Mouse (Mus musculus) cortical plate, adult 2 months (tissue): Measurements from ENCODE around the gene Upk3b. TPM values are rescaled to one million over a fixed set of nuclear protein-coding genes. Genes with fewer than 3 reads are reported as not detected.
"Not testable (repeated sequence)": the region's sequence is repeated elsewhere in the genome, so short reads cannot be mapped to it uniquely, and the experiment has no call there.

Experiments used
- H3K27ac ChIP-seq: fragments of 200-500 bp; 2 replicates; pipeline ENCODE4 v1.5.1; 2012; ENCODE audit warnings: low read length, control low read depth, inconsistent platforms; ENCODE audit not compliant: insufficient read depth
- H3K4me1 ChIP-seq: fragments of 200-500 bp; 2 replicates; pipeline ENCODE4 v1.6.1; 2011; ENCODE audit warnings: low read length; ENCODE audit not compliant: control insufficient read depth, insufficient read depth
- H3K4me3 ChIP-seq: fragments of 200-500 bp; 2 replicates; pipeline ENCODE4 v1.5.1; 2011; ENCODE audit warnings: mild to moderate bottlenecking, low read length, control low read depth; ENCODE audit not compliant: insufficient read depth
- CTCF ChIP-seq: fragments of 200-500 bp; IDR thresholded peaks from 2 replicates; pipeline ENCODE4 v1.5.1; 2011; ENCODE audit warnings: mild to moderate bottlenecking, control low read depth, low read length; ENCODE audit not compliant: insufficient read depth; ENCODE audit errors: extremely low read depth
- POLR2A ChIP-seq: fragments of 200-500 bp; IDR thresholded peaks from 2 replicates; pipeline ENCODE4 v1.6.1; 2011; ENCODE audit warnings: mild to moderate bottlenecking, low read length, control low read depth; ENCODE audit not compliant: insufficient read depth; ENCODE audit errors: extremely low read depth
- polyA plus RNA-seq: library from polyadenylated mRNA; depleted of rRNA; stranded (reverse); fragments of >200 nt; gene quantifications from 2 replicates; pipeline ENCODE4 v1.2.3, GENCODE M21; 2012

Upk3b gene
- polyA plus RNA-seq, 1 experiment = not detected

DNA sequence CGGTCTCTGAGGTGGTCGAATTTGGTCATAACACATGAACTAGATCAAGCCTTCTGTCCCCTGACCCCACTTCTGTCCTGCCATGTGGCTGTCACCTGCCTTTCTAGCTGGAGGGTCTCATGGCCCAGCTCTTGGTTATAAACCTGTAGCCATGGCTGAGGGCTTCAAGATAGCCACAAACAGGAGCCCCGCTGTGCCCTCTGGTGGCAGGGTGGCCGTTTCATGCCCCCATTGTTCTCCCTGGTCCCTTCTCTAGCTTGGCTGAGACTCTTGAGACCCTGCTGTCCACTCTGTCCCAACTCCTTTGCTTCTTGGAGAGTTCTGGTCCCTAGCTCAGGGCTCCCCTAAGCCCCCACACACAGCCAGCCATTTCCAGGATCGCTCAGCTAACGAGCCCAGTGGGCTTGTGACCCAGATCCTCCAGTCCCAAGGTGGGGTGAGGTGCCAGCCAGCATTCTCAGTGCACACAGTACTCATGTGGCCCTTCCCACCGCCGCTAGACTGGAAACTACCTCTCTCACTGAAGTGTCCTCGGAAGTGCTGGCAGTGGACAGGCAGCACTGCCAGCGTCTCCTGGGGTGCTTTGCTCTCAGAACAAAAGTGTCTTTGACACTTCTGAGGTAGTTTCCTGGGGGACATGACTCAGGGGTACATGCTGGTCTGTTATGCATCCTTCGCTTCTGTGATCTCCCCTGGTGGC is 10.5 kb upstream of the Upk3b start:
- no peak overlapping the region for H3K27ac ChIP-seq
- TF ChIP-seq CTCF (0 out of 2 replicates have a peak, but pooled peaks have one; percentile 3), POLR2A (no peak)
- H3K4me1 ChIP-seq = no peaks in the 10 kb centered on the region
- H3K4me3 ChIP-seq = no peak overlapping the region

DNA sequence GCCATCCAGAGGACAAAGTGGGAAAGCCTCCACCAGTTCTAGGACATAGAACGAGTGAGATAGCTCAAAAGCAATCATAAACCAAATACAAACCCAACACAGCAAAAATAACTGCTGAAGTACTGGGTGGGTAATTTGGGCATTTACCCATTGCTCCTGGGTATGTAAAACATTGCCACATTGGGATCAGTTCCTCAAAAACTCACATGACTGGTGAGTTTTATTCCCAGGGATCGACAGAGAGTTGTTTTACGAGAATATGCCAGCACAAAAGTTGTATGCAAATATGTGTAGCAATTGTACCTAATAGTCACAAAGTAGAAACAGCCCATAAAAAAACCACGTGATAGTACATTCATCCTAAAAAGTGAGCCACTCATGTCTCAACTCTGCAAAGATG is 3.4 kb upstream of the Upk3b start:
- TF ChIP-seq CTCF = no peak
- TF ChIP-seq POLR2A = no peak
- no peak overlapping the region for H3K27ac ChIP-seq

DNA sequence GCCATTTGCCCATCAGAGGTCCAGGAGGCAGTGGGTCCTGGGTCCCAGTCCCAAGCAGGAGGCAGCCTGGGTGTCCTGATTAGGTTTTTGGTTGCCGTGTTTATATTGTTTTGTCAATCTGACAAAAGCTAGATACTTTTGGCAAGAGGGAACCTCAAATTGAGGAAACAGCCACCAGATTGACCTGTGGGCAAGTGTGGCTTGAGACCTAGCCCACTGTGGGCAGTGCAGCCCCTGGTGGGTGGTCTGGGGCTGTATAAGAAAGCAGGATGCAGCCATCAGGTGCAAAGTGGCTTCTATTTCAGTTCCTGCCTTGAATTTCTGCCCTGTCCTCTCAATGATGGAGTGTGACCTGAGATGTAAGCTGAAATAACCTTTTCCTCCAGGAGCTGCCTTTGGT is 3.0 kb upstream of the Upk3b start:
- Histone ChIP-seq H3K27ac (no peak overlapping the region), H3K4me3 (no peak overlapping the region), H3K4me1 (no peaks in the 10 kb centered on the region)
- no peak for TF ChIP-seq POLR2A
- no peak for TF ChIP-seq CTCF

More for the DNA sequence above, 3.4 kb upstream of the Upk3b start:
- Histone ChIP-seq H3K4me1 (no peaks in the 10 kb centered on the region), H3K4me3 (no peak overlapping the region)

DNA sequence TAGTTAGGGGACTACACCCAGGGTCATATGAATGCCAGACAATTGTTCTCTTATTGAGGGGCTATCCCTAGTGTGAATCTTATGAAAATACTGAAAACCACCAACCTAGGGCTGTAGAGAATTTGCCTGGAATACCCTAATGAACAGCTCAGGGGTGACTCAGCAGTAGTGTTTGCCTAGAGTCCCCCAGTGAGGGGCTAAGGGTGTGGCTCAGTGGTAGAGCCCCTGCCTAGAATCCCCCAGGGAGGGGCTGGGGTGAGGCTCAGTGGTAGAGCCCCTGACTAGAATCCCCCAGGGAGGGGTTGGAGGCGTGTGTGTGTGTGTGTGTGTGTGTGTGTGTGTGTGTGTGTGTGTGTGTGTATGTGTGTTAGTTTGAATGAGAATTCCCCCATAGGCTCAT is 1.6 kb upstream of the Upk3b start:
- TF ChIP-seq CTCF (no peak), POLR2A (no peak)
- H3K27ac ChIP-seq = no peak overlapping the region
- no peaks in the 10 kb centered on the region for H3K4me1 ChIP-seq
- no peak overlapping the region for H3K4me3 ChIP-seq

DNA sequence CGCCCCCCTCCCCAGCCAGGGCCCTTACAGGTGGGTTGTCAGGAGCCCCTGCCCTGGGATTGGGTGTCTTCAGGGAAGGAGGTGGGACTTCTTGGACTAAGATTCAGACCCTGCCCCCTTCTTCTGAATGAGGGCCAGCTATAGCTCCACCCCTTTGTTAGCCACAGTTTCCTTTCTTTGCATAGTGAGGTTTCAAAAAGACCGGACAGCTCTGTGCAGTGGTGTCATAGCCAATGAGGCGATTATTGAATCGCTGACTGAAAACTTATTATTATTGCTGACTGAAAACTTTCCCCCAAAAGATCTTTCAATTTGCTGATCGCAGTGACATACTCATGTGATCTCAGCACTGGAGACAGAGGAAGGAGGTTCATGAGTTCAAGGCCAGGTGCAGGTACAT is 1.9 kb downstream of the Upk3b start:
- Histone ChIP-seq H3K4me1 (no peaks in the 10 kb centered on the region), H3K27ac (no peak overlapping the region), H3K4me3 (no peak overlapping the region)
- TF ChIP-seq CTCF (no peak), POLR2A (no peak)

DNA sequence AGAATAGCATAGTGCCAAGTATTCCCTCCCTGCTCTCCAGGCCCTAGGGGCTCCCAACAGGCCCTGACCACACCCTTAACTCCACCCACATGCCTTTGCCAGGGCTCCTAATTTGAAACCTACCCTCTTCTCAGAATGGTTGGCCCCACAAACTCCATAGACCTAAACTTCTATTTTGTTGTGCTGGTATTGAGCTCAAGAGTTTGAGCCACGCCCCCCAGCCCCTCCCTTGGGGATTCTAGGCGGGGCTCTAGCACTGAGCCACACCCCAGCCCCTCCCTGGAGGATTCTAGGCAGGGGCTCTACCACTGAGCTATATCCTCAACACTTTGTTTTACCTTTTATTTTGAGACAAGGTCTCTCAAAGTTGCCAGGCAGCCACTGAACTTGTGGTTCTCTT is 3.0 kb downstream of the Upk3b start:
- TF ChIP-seq CTCF = no peak
- TF ChIP-seq POLR2A = no peak
- no peaks in the 10 kb centered on the region for H3K4me1 ChIP-seq
- H3K27ac ChIP-seq = no peak overlapping the region
- H3K4me3 ChIP-seq = no peak overlapping the region

DNA sequence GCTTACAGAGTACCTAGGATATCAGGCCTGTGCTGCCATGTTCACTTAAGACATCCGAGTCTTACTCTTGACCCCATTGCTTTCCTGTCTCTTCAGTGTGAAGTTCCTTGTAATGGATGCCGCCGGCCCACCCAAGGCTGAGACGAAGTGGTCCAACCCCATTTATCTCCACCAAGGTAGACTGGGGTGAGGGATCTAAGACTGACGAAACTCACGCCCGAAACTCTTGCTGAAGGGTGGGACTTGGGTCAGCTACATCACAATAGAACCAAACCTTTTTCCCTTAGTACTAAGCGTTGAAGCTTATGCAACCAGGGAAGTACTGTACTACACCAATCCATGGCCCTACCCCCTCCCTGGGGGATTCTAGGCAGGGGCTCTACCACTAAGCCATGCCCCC is 3.4 kb downstream of the Upk3b start:
- no peaks in the 10 kb centered on the region for H3K4me1 ChIP-seq
- no peak overlapping the region for H3K27ac ChIP-seq
- no peak overlapping the region for H3K4me3 ChIP-seq
- TF ChIP-seq CTCF (no peak), POLR2A (no peak)

DNA sequence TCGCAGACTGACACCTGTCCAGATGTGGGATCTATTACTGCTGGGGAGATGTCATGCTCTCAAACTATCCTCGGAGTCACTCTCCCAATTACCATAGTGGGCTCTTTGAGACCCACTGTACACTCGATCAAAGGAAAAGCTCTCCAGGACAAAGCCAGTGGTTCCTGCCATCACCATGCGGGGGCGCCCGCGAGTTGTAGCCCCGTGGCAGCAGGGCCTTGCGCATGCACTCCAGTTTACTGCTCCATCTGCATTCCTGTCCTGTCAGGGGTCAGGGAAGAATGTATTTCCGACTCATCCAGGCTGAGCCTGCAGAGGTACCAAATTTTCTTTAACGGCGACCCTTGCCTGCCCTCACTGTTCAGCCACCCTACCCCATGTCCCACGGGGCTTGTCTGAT is 6.6 kb downstream of the Upk3b start:
- TF ChIP-seq POLR2A = no peak
- TF ChIP-seq CTCF = no peak
- Histone ChIP-seq H3K4me1 (no peaks in the 10 kb centered on the region), H3K4me3 (no peak overlapping the region), H3K27ac (no peak overlapping the region)

DNA sequence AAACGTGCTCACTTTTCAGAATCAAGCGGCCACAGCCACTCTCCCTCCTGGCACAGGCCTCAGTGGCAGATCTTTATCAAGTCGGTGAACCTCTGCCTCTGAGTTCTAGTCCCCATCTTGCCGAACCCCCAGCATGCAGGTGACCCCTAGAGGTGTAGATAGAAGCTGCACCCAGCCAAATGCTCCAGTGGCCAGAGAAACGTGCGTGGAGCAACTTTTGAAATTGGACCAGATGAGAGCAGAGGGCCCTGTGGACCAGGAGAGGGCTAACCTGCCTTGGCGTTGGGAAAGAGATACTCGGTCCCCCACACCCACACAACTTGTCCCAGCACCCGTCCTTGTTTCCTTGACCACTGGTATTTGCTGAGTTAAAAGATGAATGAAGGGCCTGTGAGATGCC is 7.1 kb downstream of the Upk3b start:
- Histone ChIP-seq H3K27ac (no peak overlapping the region), H3K4me3 (no peak overlapping the region)

DNA sequence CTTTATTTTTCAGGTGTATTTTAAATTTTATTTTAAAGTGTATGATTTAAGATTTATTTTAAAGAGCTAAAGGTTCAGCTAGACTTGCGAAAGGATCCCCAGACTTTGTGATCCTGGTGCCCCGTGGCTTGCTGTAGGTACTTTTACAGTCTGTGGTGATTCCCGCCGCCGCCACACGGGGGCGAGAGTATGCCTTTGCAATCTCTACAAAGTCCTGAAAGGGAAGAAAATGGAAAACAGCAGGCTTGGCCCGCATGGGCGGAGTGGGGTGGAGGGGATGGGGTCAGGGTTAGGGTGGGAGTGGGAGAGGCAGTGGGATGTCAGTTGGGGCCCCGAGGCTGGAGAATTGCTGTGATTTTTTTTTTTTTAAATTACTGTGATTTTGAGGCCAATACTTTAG is 7.7 kb downstream of the Upk3b start:
- Histone ChIP-seq H3K4me1 (no peaks in the 10 kb centered on the region), H3K27ac (no peak overlapping the region), H3K4me3 (no peak overlapping the region)
- TF ChIP-seq POLR2A = no peak
- TF ChIP-seq CTCF = peak; percentile 69

More for the DNA sequence above, 7.1 kb downstream of the Upk3b start:
- no peaks in the 10 kb centered on the region for H3K4me1 ChIP-seq
- 0 out of 2 replicates have a peak, but pooled peaks have one; percentile 16 for TF ChIP-seq CTCF
- TF ChIP-seq POLR2A = no peak

DNA sequence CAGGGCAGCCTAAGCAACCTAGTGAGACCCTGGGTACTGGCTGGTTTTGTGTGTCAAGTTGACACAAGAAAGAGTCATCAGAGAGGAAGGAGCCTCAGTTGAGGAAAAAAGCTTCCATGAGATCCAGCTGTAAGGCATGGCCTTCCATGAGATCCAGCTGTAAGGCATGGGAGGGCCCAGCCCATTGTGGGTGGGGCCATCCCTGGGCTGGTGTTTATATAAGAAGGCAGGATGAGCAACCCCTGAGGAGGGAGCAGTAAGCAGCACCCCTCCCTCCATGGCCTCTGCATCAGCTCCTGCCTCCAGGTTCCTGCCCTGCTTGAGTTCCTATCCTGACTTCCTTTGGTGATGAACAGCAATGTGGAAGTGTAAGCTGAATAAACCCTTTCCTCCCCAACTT is 10.2 kb downstream of the Upk3b start:
- not testable (repeated sequence) for H3K27ac ChIP-seq, H3K4me3 ChIP-seq, H3K4me1 ChIP-seq
